Mouse (Mus musculus) E14TG2a.4 (cell line): ENCODE measurements around the gene Gal3st1.

Experiments used
- CTCF ChIP-seq: conservative IDR thresholded peaks from 2 replicates; pipeline ENCODE4 v1.5.1; 2014; ENCODE audit warnings: low read length
- POU5F1 ChIP-seq: IDR thresholded peaks from 2 replicates; pipeline ENCODE4 v1.6.1; 2014; ENCODE audit warnings: low read length, borderline replicate concordance

- TF ChIP-seq CTCF: peak; percentile 96
- no peak for TF ChIP-seq POU5F1
Measured at GRCm38 (mm10) chr11:4001603-4002002, 18.2 kb downstream of the Gal3st1 start.
